Mouse (Mus musculus): ENCODE measurements around the gene Scn8a.
A peak's percentile ranks its signal among the peaks of the same experiment; 100 is the strongest.
"Not testable (repeated sequence)": the region's sequence is repeated elsewhere in the genome, so short reads cannot be mapped to it uniquely, and the experiment has no call there.

Scn8a gene

GRCm38 (mm10) chr15:100869558-100869957 lies at the start of gene Scn8a:
Gene Scn8a, plus strand, starts transcription at chr15:100869858.
- no peak for DNase-seq (ENCODE audit: low spot score in 2 of 2)

GRCm38 (mm10) chr15:100821824-100822223 lies 47.8 kb upstream of the Scn8a start:
- no peak for DNase-seq (ENCODE audit: low spot score in 2 of 2)

GRCm38 (mm10) chr15:100822370-100822769 lies 47.3 kb upstream of the Scn8a start:
- not testable (repeated sequence) for DNase-seq (ENCODE audit: low spot score in 2 of 2)

- DNase-seq (ENCODE audit: low spot score in 2 of 2): no peak
These were observed 44.3 kb upstream of the Scn8a start for GRCm38 (mm10) chr15:100825249-100825856.

GRCm38 (mm10) chr15:100826076-100826475 lies 43.6 kb upstream of the Scn8a start:
- no peak for DNase-seq (ENCODE audit: low spot score in 2 of 2)

- DNase-seq (ENCODE audit: low spot score in 2 of 2): no peak
These were observed 39.9 kb upstream of the Scn8a start for GRCm38 (mm10) chr15:100829775-100830174.

GRCm38 (mm10) chr15:100830682-100831081 lies 39.0 kb upstream of the Scn8a start:
- peak in 1 of 2 experiments; percentile 46 for DNase-seq (ENCODE audit: low spot score in 2 of 2)

- no peak for DNase-seq (ENCODE audit: low spot score in 2 of 2)
These were observed 37.5 kb upstream of the Scn8a start for GRCm38 (mm10) chr15:100832144-100832543.

- no peak for DNase-seq (ENCODE audit: low spot score in 2 of 2)
These were observed 36.9 kb upstream of the Scn8a start for GRCm38 (mm10) chr15:100832784-100833183.

- no peak for DNase-seq (ENCODE audit: low spot score in 2 of 2)
These were observed 32.9 kb upstream of the Scn8a start for GRCm38 (mm10) chr15:100836729-100837128.

GRCm38 (mm10) chr15:100838607-100839207 lies 31.0 kb upstream of the Scn8a start:
- peak in 1 of 2 experiments; percentile 34 for DNase-seq (ENCODE audit: low spot score in 2 of 2)

GRCm38 (mm10) chr15:100844336-100844735 lies 25.3 kb upstream of the Scn8a start:
- DNase-seq (ENCODE audit: low spot score in 2 of 2): peak in 1 of 2 experiments; percentile 12

GRCm38 (mm10) chr15:100845049-100845879 lies 24.4 kb upstream of the Scn8a start:
- DNase-seq (ENCODE audit: low spot score in 2 of 2): peak; percentile 76 to 79

GRCm38 (mm10) chr15:100847193-100847592 lies 22.5 kb upstream of the Scn8a start:
- no peak for DNase-seq (ENCODE audit: low spot score in 2 of 2)

- DNase-seq (ENCODE audit: low spot score in 2 of 2): no peak
These were observed 12.1 kb upstream of the Scn8a start for GRCm38 (mm10) chr15:100857586-100857985.

- DNase-seq (ENCODE audit: low spot score in 2 of 2): no peak
These were observed 8.8 kb upstream of the Scn8a start for GRCm38 (mm10) chr15:100860856-100861255.

- no peak for DNase-seq (ENCODE audit: low spot score in 2 of 2)
These were observed 4.1 kb upstream of the Scn8a start for GRCm38 (mm10) chr15:100865556-100865955.

GRCm38 (mm10) chr15:100870001-100870774 lies 530 bp downstream of the Scn8a start:
- peak in 1 of 2 experiments; percentile 60 for DNase-seq (ENCODE audit: low spot score in 2 of 2)

- DNase-seq (ENCODE audit: low spot score in 2 of 2): no peak
These were observed 1.1 kb downstream of the Scn8a start for GRCm38 (mm10) chr15:100870775-100871106.

GRCm38 (mm10) chr15:100871107-100872011 lies 1.7 kb downstream of the Scn8a start:
- DNase-seq (ENCODE audit: low spot score in 2 of 2): no peak

GRCm38 (mm10) chr15:100873155-100873554 lies 3.5 kb downstream of the Scn8a start:
- DNase-seq (ENCODE audit: low spot score in 2 of 2): peak; percentile 28 to 70
